Mouse (Mus musculus) monocyte, adult 59 days (primary cell): ENCODE data around the gene Plau. TPM values are rescaled to one million over a fixed set of nuclear protein-coding genes. Genes with fewer than 3 reads are reported as not detected.

Experiments
- total RNA-seq, 2 experiments: library from RNA; stranded (reverse); gene quantifications; one replicate each; pipeline ENCODE4 v1.2.4; 2023

Plau gene
- 1 to 10 TPM; 8.4 to 9.1 TPM for total RNA-seq

GRCm38 (mm10) chr14:20836171-20836904 lies at the start of gene Plau:
TSS of gene Plau (plus strand) at chr14:20836660.

GRCm38 (mm10) chr14:20793758-20794531 lies 42.5 kb upstream of the Plau start, which contains the start of gene Camk2g:
TSS of gene Camk2g (minus strand) at chr14:20794088.

Other genes with a start within 250 kb of the Plau start
- 1 to 10 TPM; 2.8 to 3.1 TPM for gene Usp54, start 195.6 kb upstream of the Plau start, total RNA-seq
- gene Myoz1, start 180.1 kb upstream of the Plau start, total RNA-seq: not detected
- gene Synpo2l, start 168.3 kb upstream of the Plau start, total RNA-seq: not detected
- gene Sec24c, start 162.4 kb upstream of the Plau start, total RNA-seq: 100 to 1,000 TPM; 192 to 197 TPM
- gene Fut11, start 141.7 kb upstream of the Plau start, total RNA-seq: 1 to 10 TPM; 9.9 TPM
- 10 to 100 TPM; 30.4 to 31.4 TPM for gene Chchd1, start 133.7 kb upstream of the Plau start, total RNA-seq
- 100 to 1,000 TPM; 138 to 141 TPM for gene Zswim8, start 129.1 kb upstream of the Plau start, total RNA-seq
- gene Ndst2, start 102.1 kb upstream of the Plau start, total RNA-seq: 10 to 100 TPM; 53.9 to 61.4 TPM
- gene Camk2g, start 42.6 kb upstream of the Plau start, total RNA-seq: 10 to 100 TPM; 23.7 to 24.2 TPM
- 10 to 100 TPM; 50.5 to 51.4 TPM for gene Vcl, start 92.7 kb downstream of the Plau start, total RNA-seq
- 10 to 100 TPM; 66.5 to 81.7 TPM for gene Ap3m1, start 215.8 kb downstream of the Plau start, total RNA-seq
- 10 to 100 TPM; 24.3 to 30.9 TPM for gene Adk, start 215.9 kb downstream of the Plau start, total RNA-seq